Mouse (Mus musculus): ENCODE results near the gene Col4a1. TPM values are rescaled to one million over a fixed set of nuclear protein-coding genes. Genes with fewer than 3 reads are reported as not detected.

Col4a1 gene
- polyA plus RNA-seq, 1 experiment from 2014 or later = 135 TPM

DNA sequence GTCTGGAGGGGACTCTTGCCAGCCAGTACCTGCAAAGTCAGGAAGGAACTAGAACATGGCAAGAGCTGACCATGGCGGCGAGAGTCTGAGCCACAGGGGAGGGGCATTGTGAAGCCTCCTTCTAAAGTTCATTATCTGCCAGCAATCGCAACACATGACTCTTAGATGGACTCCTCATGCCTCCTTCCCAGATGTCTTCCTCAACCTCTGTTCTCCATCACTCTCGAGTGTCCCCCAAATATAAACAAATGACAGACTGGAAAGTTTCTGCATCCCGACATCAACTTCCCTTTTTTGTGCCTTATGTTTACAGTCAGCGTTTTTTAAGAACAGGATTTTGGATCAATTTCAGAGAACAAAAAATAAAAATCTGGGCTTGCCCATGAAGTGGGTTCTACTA, 93.3 kb downstream of the Col4a1 start:
- Histone ChIP-seq H3K36me3 (replicated peaks; ENCODE audit: control insufficient read depth, insufficient read depth) (no peaks in the 10 kb centered on the region), H3K4me2 (replicated peaks) (no peak overlapping the region), H3K4me3 (replicated peaks; ENCODE audit: low read length) (no peak overlapping the region), H3K4me1 (replicated peaks; ENCODE audit: control insufficient read depth, insufficient read depth, low read length) (no peaks in the 10 kb centered on the region), H3K9me3 (ENCODE audit: control insufficient read depth, low read length) (no peaks in the 10 kb centered on the region), H3K27ac (no peak overlapping the region), H3K27me3 (ENCODE audit: control insufficient read depth, insufficient read depth, low read length) (no peaks in the 10 kb centered on the region), H3K9ac (no peak overlapping the region)
- no peak for ATAC-seq (ENCODE audit: low FRiP score)
- WGBS = 92% methylated on average over 6 of the region's 6 CpGs
- no peak for DNase-seq (ENCODE audit: low spot score)

DNA sequence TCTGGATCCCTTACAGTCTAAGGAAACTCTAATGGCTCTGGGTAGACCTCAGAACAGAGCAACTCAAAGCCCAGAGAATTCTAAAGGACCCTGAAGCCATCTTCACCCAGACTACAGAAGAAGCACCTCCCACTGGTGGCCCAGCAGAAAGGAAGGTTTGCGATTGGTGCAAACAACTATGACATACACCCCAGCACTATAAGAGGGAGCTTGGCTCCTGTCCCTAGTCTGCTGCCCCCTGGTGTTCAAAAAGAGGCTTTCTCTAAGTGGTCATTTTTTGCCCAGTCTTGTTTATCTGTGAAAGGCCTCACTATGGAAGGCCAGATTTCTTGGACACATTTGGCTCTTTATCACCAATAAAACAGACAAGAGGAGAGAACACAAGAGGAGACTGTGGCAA, 97.4 kb downstream of the Col4a1 start:
- Histone ChIP-seq H3K4me2 (replicated peaks) (no peak overlapping the region), H3K27me3 (ENCODE audit: control insufficient read depth, insufficient read depth, low read length) (no peaks in the 10 kb centered on the region), H3K9me3 (ENCODE audit: control insufficient read depth, low read length) (no peaks in the 10 kb centered on the region), H3K4me3 (replicated peaks; ENCODE audit: low read length) (no peak overlapping the region), H3K36me3 (replicated peaks; ENCODE audit: control insufficient read depth, insufficient read depth) (no peaks in the 10 kb centered on the region), H3K27ac (no peak overlapping the region), H3K4me1 (replicated peaks; ENCODE audit: control insufficient read depth, insufficient read depth, low read length) (no peaks in the 10 kb centered on the region), H3K9ac (no peak overlapping the region)
- ATAC-seq (ENCODE audit: low FRiP score) (peak; percentile 51; the same call in 1 of the 2 replicates), DNase-seq (ENCODE audit: low spot score) (peak; percentile 79)
- WGBS = 36% methylated on average over 1 of the region's 1 CpGs

DNA sequence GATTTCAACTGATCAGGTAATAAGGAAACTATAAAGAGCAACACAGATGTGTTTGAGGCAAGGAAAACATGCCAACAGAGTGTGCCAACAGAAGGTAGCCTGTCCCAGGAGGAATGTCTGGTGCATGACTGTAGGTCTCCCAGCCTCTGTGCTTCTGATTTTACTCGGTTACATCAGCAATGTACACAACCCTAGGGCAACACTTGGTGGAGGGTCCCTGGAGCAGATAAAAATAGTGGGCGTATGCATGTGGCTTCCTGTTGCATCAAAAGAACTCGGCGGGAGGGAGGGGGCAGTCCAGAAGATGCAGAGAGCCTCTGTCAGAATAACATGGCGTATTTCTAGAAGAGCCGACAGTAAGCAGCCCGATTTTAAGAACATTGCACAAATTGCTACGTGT, 106.1 kb downstream of the Col4a1 start:
- ATAC-seq (ENCODE audit: low FRiP score) (no peak), DNase-seq (ENCODE audit: low spot score) (no peak)
- Histone ChIP-seq H3K27me3 (ENCODE audit: control insufficient read depth, insufficient read depth, low read length) (no peaks in the 10 kb centered on the region), H3K9me3 (ENCODE audit: control insufficient read depth, low read length) (no peaks in the 10 kb centered on the region), H3K36me3 (replicated peaks; ENCODE audit: control insufficient read depth, insufficient read depth) (no peaks in the 10 kb centered on the region), H3K4me3 (replicated peaks; ENCODE audit: low read length) (no peak overlapping the region), H3K27ac (no peak overlapping the region), H3K9ac (no peak overlapping the region), H3K4me1 (replicated peaks; ENCODE audit: control insufficient read depth, insufficient read depth, low read length) (0 out of 2 replicates have a peak, but pooled peaks cover 10% of the 10 kb centered on the region), H3K4me2 (replicated peaks) (no peak overlapping the region)
- 73% methylated on average over 8 of the region's 8 CpGs for WGBS

DNA sequence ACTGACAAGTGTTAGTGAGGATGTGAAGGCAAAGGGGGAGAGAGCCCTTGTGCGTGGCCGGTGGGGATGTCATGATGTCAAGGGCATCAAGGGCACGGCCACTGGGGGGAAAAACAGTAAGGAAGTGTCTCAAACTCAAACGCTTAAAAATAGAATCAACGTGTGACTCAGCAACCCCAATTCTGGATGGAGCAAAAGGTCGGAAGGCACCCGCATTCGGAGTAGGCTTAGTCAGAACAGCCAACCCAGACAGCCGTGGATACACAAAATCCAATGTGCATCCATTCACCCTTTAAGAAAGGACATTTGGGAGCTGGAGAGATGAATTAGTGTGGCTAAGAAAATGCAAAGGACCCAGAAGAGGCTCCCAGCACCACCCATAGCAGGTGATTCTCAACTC, 107.1 kb downstream of the Col4a1 start:
- no peak overlapping the region for H3K9ac ChIP-seq
- no peaks in the 10 kb centered on the region for H3K36me3 ChIP-seq (replicated peaks; ENCODE audit: control insufficient read depth, insufficient read depth)
- H3K9me3 ChIP-seq (ENCODE audit: control insufficient read depth, low read length) = no peaks in the 10 kb centered on the region
- H3K4me3 ChIP-seq (replicated peaks; ENCODE audit: low read length) = no peak overlapping the region
- no peak for DNase-seq (ENCODE audit: low spot score)
- no peak overlapping the region for H3K4me2 ChIP-seq (replicated peaks)
- no peaks in the 10 kb centered on the region for H3K27me3 ChIP-seq (ENCODE audit: control insufficient read depth, insufficient read depth, low read length)
- no peak for ATAC-seq (ENCODE audit: low FRiP score)
- no peak overlapping the region for H3K27ac ChIP-seq
- WGBS = 85% methylated on average over 9 of the region's 9 CpGs
- H3K4me1 ChIP-seq (replicated peaks; ENCODE audit: control insufficient read depth, insufficient read depth, low read length) = 0 out of 2 replicates have a peak, but pooled peaks cover 10% of the 10 kb centered on the region

DNA sequence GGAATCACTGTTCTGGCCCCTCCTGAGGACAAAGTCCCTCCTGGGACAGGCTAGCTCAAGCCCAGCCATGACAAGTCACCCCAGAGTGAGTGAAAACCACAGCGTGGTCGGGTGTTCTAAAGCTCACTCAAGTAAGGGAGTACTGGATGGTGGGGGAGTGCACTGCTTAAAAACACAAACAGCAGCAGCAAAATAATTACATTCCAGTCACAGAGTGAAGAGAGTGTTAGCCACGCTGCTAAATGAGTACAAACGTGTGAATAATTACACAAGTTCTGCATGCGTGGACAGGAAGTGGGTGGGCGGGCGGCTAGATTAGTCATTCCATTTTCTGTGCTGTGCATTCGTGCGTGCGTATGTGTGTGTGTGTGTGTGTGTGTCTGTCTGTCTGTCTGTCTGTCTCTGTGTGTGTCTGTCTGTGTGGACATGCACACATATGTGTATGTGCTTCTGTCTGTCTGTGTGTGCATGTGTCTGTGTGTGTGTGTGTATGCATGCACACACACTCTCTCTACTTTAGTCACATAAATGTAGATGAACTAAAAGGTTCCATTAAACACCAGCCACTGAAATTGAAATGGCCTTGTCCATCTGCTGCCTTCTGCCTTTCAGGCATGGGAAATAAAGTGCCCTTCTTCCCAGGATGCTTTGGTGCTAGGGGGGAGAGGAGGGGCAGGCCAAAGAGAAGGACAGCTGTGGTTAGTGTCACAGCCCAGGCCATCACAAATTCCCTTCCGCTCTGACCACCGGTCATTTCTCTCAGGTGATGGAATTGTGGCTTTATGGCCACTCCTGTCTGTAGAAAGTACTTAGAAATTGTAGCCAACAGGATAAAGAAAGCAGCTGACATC, 109.1 kb downstream of the Col4a1 start:
- ATAC-seq (ENCODE audit: low FRiP score) = no peak
- Histone ChIP-seq H3K27ac (no peak overlapping the region), H3K4me1 (replicated peaks; ENCODE audit: control insufficient read depth, insufficient read depth, low read length) (0 out of 2 replicates have a peak, but pooled peaks cover 10% of the 10 kb centered on the region), H3K36me3 (replicated peaks; ENCODE audit: control insufficient read depth, insufficient read depth) (no peaks in the 10 kb centered on the region), H3K4me3 (replicated peaks; ENCODE audit: low read length) (no peak overlapping the region), H3K9me3 (ENCODE audit: control insufficient read depth, low read length) (no peaks in the 10 kb centered on the region), H3K9ac (no peak overlapping the region), H3K27me3 (ENCODE audit: control insufficient read depth, insufficient read depth, low read length) (no peaks in the 10 kb centered on the region), H3K4me2 (replicated peaks) (no peak overlapping the region)
- 64% methylated on average over 12 of the region's 12 CpGs for WGBS
- no peak for DNase-seq (ENCODE audit: low spot score)

DNA sequence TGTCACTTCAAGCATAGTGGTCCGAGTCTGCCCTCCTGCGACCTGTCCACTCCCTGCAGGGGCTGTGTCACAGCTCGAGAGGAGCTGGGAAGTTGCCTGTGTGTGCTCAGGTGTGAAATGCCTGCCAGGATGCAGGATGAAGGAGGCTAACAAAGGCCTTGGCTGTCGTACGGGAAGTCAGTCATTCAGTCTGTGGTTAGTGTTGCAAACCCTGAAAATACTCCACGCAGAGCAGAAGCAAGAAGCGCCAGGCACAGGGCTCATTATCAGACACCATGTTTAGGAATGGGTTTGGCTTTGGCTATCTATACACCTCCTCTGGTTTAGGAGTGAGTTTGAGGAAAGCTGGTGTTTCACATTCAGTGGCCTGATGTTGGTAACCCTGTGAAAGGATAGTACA, 114.0 kb downstream of the Col4a1 start:
- H3K4me3 ChIP-seq (replicated peaks; ENCODE audit: low read length) = no peak overlapping the region
- no peak overlapping the region for H3K4me2 ChIP-seq (replicated peaks)
- ATAC-seq (ENCODE audit: low FRiP score) (no peak), DNase-seq (ENCODE audit: low spot score) (no peak)
- H3K9me3 ChIP-seq (ENCODE audit: control insufficient read depth, low read length) = no peaks in the 10 kb centered on the region
- H3K9ac ChIP-seq = no peak overlapping the region
- no peak overlapping the region for H3K27ac ChIP-seq
- 75% methylated on average over 7 of the region's 7 CpGs for WGBS
- H3K4me1 ChIP-seq (replicated peaks; ENCODE audit: control insufficient read depth, insufficient read depth, low read length) = 0 out of 2 replicates have a peak, but pooled peaks cover 8% of the 10 kb centered on the region
- no peaks in the 10 kb centered on the region for H3K36me3 ChIP-seq (replicated peaks; ENCODE audit: control insufficient read depth, insufficient read depth)
- no peaks in the 10 kb centered on the region for H3K27me3 ChIP-seq (ENCODE audit: control insufficient read depth, insufficient read depth, low read length)

DNA sequence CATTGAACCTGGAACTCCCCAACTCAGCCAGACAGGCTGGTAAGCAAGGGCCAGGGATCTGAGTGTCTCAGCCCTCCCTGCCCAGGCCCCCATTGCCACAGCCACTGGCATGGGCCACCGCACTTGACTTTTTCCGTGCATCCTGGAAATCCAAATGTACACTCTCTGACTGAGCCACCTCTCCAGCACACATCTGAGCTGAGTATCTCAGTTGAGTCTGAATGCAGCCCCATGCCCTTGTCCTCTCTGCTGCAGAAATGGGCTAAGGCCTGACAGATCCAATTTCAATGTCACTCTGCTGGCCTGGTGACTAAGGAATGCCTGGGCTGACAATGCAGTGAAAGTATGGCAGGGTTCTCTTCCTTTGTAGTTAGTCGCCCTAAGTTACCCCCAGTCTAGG, 114.6 kb downstream of the Col4a1 start:
- Histone ChIP-seq H3K9me3 (ENCODE audit: control insufficient read depth, low read length) (no peaks in the 10 kb centered on the region), H3K27me3 (ENCODE audit: control insufficient read depth, insufficient read depth, low read length) (no peaks in the 10 kb centered on the region), H3K27ac (no peak overlapping the region), H3K9ac (no peak overlapping the region), H3K4me1 (replicated peaks; ENCODE audit: control insufficient read depth, insufficient read depth, low read length) (0 out of 2 replicates have a peak, but pooled peaks cover 2% of the 10 kb centered on the region), H3K4me2 (replicated peaks) (no peak overlapping the region), H3K4me3 (replicated peaks; ENCODE audit: low read length) (no peak overlapping the region), H3K36me3 (replicated peaks; ENCODE audit: control insufficient read depth, insufficient read depth) (no peaks in the 10 kb centered on the region)
- WGBS = 76% methylated on average over 3 of the region's 3 CpGs
- no peak for ATAC-seq (ENCODE audit: low FRiP score)
- no peak for DNase-seq (ENCODE audit: low spot score)

DNA sequence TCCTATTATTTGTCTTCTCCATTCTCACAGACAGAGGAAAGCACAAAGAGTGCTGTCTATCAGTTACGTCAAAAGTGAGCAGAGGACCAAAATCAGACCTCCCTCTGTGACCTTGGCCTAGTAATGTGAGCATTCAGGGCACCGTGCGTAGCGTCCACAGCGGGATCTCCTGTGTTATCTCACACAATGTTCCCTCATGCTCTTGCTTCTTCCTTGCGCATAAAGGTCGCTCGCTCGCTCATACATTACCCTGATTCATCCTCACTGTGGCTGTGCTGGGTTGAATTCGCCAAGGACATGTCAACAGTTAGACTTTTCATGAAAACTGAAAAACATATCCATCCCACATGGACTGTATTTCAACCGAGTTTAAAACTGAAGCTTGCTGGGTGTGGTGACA, 115.4 kb downstream of the Col4a1 start:
- H3K4me2 ChIP-seq (replicated peaks) = no peak overlapping the region
- DNase-seq (ENCODE audit: low spot score) (no peak), ATAC-seq (ENCODE audit: low FRiP score) (no peak)
- H3K36me3 ChIP-seq (replicated peaks; ENCODE audit: control insufficient read depth, insufficient read depth) = no peaks in the 10 kb centered on the region
- no peaks in the 10 kb centered on the region for H3K9me3 ChIP-seq (ENCODE audit: control insufficient read depth, low read length)
- WGBS = 77% methylated on average over 11 of the region's 11 CpGs
- no peaks in the 10 kb centered on the region for H3K4me1 ChIP-seq (replicated peaks; ENCODE audit: control insufficient read depth, insufficient read depth, low read length)
- H3K27ac ChIP-seq = no peak overlapping the region
- H3K9ac ChIP-seq = no peak overlapping the region
- no peak overlapping the region for H3K4me3 ChIP-seq (replicated peaks; ENCODE audit: low read length)
- no peaks in the 10 kb centered on the region for H3K27me3 ChIP-seq (ENCODE audit: control insufficient read depth, insufficient read depth, low read length)

DNA sequence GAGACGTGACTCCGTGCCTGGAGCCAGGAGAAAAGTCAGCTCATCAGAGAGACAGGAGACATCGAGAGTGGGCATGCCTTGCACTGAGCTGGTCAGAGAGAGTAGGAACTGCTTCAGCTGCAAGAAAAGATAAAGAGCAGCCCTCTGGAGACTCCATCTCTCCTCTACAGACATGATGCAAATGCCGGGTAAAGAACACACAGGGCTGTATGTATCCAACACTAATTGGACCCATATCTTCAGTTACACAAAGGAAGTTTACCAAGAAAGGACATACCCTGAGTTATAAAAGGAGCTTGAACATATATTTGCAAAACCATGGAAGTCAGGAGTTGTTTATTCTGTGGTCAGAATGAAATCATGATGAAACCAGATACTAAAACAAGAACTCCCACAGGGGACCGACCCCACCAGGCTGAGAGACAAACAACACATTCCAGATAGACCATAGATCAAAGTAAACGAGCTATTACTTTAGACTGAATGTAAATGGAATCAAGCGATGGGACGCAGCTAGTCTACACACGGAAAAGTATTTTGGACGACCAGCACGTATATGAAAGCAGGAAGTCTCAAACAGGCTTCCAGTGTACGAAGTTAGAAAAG, 119.8 kb downstream of the Col4a1 start:
- H3K9me3 ChIP-seq (ENCODE audit: control insufficient read depth, low read length) = no peaks in the 10 kb centered on the region
- H3K4me2 ChIP-seq (replicated peaks) = no peak overlapping the region
- H3K27ac ChIP-seq = no peak overlapping the region
- 71% methylated on average over 12 of the region's 12 CpGs for WGBS
- ATAC-seq (ENCODE audit: low FRiP score) (no peak), DNase-seq (ENCODE audit: low spot score) (no peak)
- H3K36me3 ChIP-seq (replicated peaks; ENCODE audit: control insufficient read depth, insufficient read depth) = no peaks in the 10 kb centered on the region
- H3K27me3 ChIP-seq (ENCODE audit: control insufficient read depth, insufficient read depth, low read length) = peaks cover 17% of the 10 kb centered on the region; the same call in 1 of the 2 replicates
- no peak overlapping the region for H3K9ac ChIP-seq
- no peak overlapping the region for H3K4me3 ChIP-seq (replicated peaks; ENCODE audit: low read length)
- peaks cover 4% of the 10 kb centered on the region for H3K4me1 ChIP-seq (replicated peaks; ENCODE audit: control insufficient read depth, insufficient read depth, low read length)

Data from hindbrain, embryonic 14.5 days (tissue).